Mouse (Mus musculus): Measurements from ENCODE around the gene Hdc. TPM values are rescaled to one million over a fixed set of nuclear protein-coding genes. Genes with fewer than 3 reads are reported as not detected.

Gene Hdc
- polyA plus RNA-seq (2016; fragmentation: Nextera tagmentation; extraction: Ambion mirVana), result 0.27 and 0.52 TPM in 2 replicates

- WGBS, result 79% methylated on average over 14 of the region's 14 CpGs
- H3K4me2 ChIP-seq (replicated peaks), result no peak within 1 kb of the TSS
- no peak for ATAC-seq (ENCODE audit: low FRiP score, low read depth)
- H3K4me3 ChIP-seq, result no peak within 1 kb of the TSS
- H3K4me1 ChIP-seq, result peaks cover 4% of the 10 kb centered on the region; the same call in 1 of the 2 replicates
- no peak within 1 kb of the TSS for H3K27ac ChIP-seq (replicated peaks)
- H3K9me3 ChIP-seq, result no peaks in the 10 kb centered on the region
- H3K27me3 ChIP-seq, result no peaks in the 10 kb centered on the region
- H3K9ac ChIP-seq (replicated peaks), result no peak within 1 kb of the TSS
- H3K36me3 ChIP-seq, result no peaks in the 10 kb centered on the region
These were observed at the start of gene Hdc for GRCm38 (mm10) chr2:126619249-126619704. Gene Hdc, minus strand, starts transcription at chr2:126619299.

- Histone ChIP-seq H3K27ac (replicated peaks) (no peak overlapping the region), H3K9me3 (no peaks in the 10 kb centered on the region), H3K4me1 (peaks cover 21% of the 10 kb centered on the region), H3K4me2 (replicated peaks) (no peak overlapping the region), H3K27me3 (no peaks in the 10 kb centered on the region), H3K9ac (replicated peaks) (no peak overlapping the region), H3K4me3 (no peak overlapping the region), H3K36me3 (no peaks in the 10 kb centered on the region)
- 87% methylated on average over 5 of the region's 5 CpGs for WGBS
- ATAC-seq (ENCODE audit: low FRiP score, low read depth), result no peak
These were observed 49.6 kb upstream of the Hdc start for GRCm38 (mm10) chr2:126668621-126669252.

- Histone ChIP-seq H3K4me3 (no peak overlapping the region), H3K4me2 (replicated peaks) (no peak overlapping the region), H3K9me3 (no peaks in the 10 kb centered on the region), H3K4me1 (no peaks in the 10 kb centered on the region), H3K36me3 (no peaks in the 10 kb centered on the region), H3K27me3 (no peaks in the 10 kb centered on the region), H3K27ac (replicated peaks) (no peak overlapping the region), H3K9ac (replicated peaks) (no peak overlapping the region)
- 90% methylated on average over 3 of the region's 3 CpGs for WGBS
- ATAC-seq (ENCODE audit: low FRiP score, low read depth), result no peak
These were observed 46.9 kb upstream of the Hdc start for GRCm38 (mm10) chr2:126665984-126666383.

- H3K27me3 ChIP-seq, result no peaks in the 10 kb centered on the region
- H3K36me3 ChIP-seq, result no peaks in the 10 kb centered on the region
- no peak overlapping the region for H3K27ac ChIP-seq (replicated peaks)
- H3K9ac ChIP-seq (replicated peaks), result no peak overlapping the region
- H3K4me2 ChIP-seq (replicated peaks), result no peak overlapping the region
- no peaks in the 10 kb centered on the region for H3K9me3 ChIP-seq
- H3K4me1 ChIP-seq, result no peaks in the 10 kb centered on the region
- WGBS, result 72% methylated on average over 4 of the region's 4 CpGs
- no peak overlapping the region for H3K4me3 ChIP-seq
- ATAC-seq (ENCODE audit: low FRiP score, low read depth), result no peak
These were observed 44.4 kb upstream of the Hdc start for GRCm38 (mm10) chr2:126663481-126663880.

- Histone ChIP-seq H3K4me1 (no peaks in the 10 kb centered on the region), H3K27ac (replicated peaks) (no peak overlapping the region), H3K9me3 (no peaks in the 10 kb centered on the region), H3K9ac (replicated peaks) (no peak overlapping the region), H3K4me3 (no peak overlapping the region), H3K27me3 (no peaks in the 10 kb centered on the region), H3K4me2 (replicated peaks) (no peak overlapping the region), H3K36me3 (peaks cover 44% of the 10 kb centered on the region)
- ATAC-seq (ENCODE audit: low FRiP score, low read depth), result no peak
- WGBS, result 88% methylated on average over 4 of the region's 4 CpGs
These were observed 33.8 kb upstream of the Hdc start for GRCm38 (mm10) chr2:126652929-126653328.

GRCm38 (mm10) chr2:126647762-126648161 lies 28.7 kb upstream of the Hdc start:
- WGBS, result 98% methylated on average over 3 of the region's 3 CpGs
- Histone ChIP-seq H3K27me3 (no peaks in the 10 kb centered on the region), H3K9me3 (no peaks in the 10 kb centered on the region), H3K4me1 (no peaks in the 10 kb centered on the region), H3K4me3 (no peak overlapping the region), H3K4me2 (replicated peaks) (no peak overlapping the region), H3K36me3 (peaks cover 71% of the 10 kb centered on the region), H3K27ac (replicated peaks) (no peak overlapping the region), H3K9ac (replicated peaks) (no peak overlapping the region)
- ATAC-seq (ENCODE audit: low FRiP score, low read depth), result no peak

- WGBS, result 94% methylated on average over 5 of the region's 5 CpGs
- ATAC-seq (ENCODE audit: low FRiP score, low read depth), result no peak
- H3K4me2 ChIP-seq (replicated peaks), result no peak overlapping the region
- H3K9ac ChIP-seq (replicated peaks), result no peak overlapping the region
- no peaks in the 10 kb centered on the region for H3K9me3 ChIP-seq
- no peaks in the 10 kb centered on the region for H3K27me3 ChIP-seq
- H3K27ac ChIP-seq (replicated peaks), result no peak overlapping the region
- peaks cover 73% of the 10 kb centered on the region for H3K36me3 ChIP-seq
- H3K4me1 ChIP-seq, result no peaks in the 10 kb centered on the region
- H3K4me3 ChIP-seq, result no peak overlapping the region
These were observed 27.4 kb upstream of the Hdc start for GRCm38 (mm10) chr2:126646461-126646860.

GRCm38 (mm10) chr2:126644768-126645167 lies 25.7 kb upstream of the Hdc start:
- no peak overlapping the region for H3K4me3 ChIP-seq
- no peak overlapping the region for H3K27ac ChIP-seq (replicated peaks)
- H3K4me2 ChIP-seq (replicated peaks), result no peak overlapping the region
- H3K36me3 ChIP-seq, result peaks cover 76% of the 10 kb centered on the region
- H3K27me3 ChIP-seq, result no peaks in the 10 kb centered on the region
- no peaks in the 10 kb centered on the region for H3K4me1 ChIP-seq
- WGBS, result 97% methylated on average over 1 of the region's 1 CpGs
- H3K9ac ChIP-seq (replicated peaks), result no peak overlapping the region
- H3K9me3 ChIP-seq, result 0 out of 2 replicates have a peak, but pooled peaks cover 4% of the 10 kb centered on the region
- ATAC-seq (ENCODE audit: low FRiP score, low read depth), result no peak

GRCm38 (mm10) chr2:126640298-126640697 lies 21.2 kb upstream of the Hdc start:
- Histone ChIP-seq H3K4me1 (no peaks in the 10 kb centered on the region), H3K9ac (replicated peaks) (no peak overlapping the region), H3K27ac (replicated peaks) (no peak overlapping the region), H3K4me2 (replicated peaks) (no peak overlapping the region), H3K36me3 (peaks cover 71% of the 10 kb centered on the region), H3K9me3 (0 out of 2 replicates have a peak, but pooled peaks cover 4% of the 10 kb centered on the region), H3K4me3 (no peak overlapping the region), H3K27me3 (no peaks in the 10 kb centered on the region)
- no peak for ATAC-seq (ENCODE audit: low FRiP score, low read depth)
- WGBS, result 85% methylated on average over 2 of the region's 2 CpGs

GRCm38 (mm10) chr2:126635939-126636823 lies 17.1 kb upstream of the Hdc start:
- Histone ChIP-seq H3K4me2 (replicated peaks) (no peak overlapping the region), H3K9me3 (0 out of 2 replicates have a peak, but pooled peaks cover 4% of the 10 kb centered on the region), H3K4me3 (no peak overlapping the region), H3K27me3 (no peaks in the 10 kb centered on the region), H3K4me1 (no peaks in the 10 kb centered on the region), H3K9ac (replicated peaks) (no peak overlapping the region), H3K36me3 (peaks cover 52% of the 10 kb centered on the region), H3K27ac (replicated peaks) (no peak overlapping the region)
- no peak for ATAC-seq (ENCODE audit: low FRiP score, low read depth)
- 87% methylated on average over 12 of the region's 12 CpGs for WGBS

GRCm38 (mm10) chr2:126633165-126633564 lies 14.1 kb upstream of the Hdc start:
- no peak overlapping the region for H3K9ac ChIP-seq (replicated peaks)
- peaks cover 47% of the 10 kb centered on the region for H3K36me3 ChIP-seq
- no peak overlapping the region for H3K27ac ChIP-seq (replicated peaks)
- no peaks in the 10 kb centered on the region for H3K4me1 ChIP-seq
- ATAC-seq (ENCODE audit: low FRiP score, low read depth), result no peak
- H3K9me3 ChIP-seq, result no peaks in the 10 kb centered on the region
- WGBS, result 97% methylated on average over 2 of the region's 2 CpGs
- H3K4me2 ChIP-seq (replicated peaks), result no peak overlapping the region
- H3K4me3 ChIP-seq, result no peak overlapping the region
- H3K27me3 ChIP-seq, result no peaks in the 10 kb centered on the region

GRCm38 (mm10) chr2:126628455-126628995 lies 9.4 kb upstream of the Hdc start:
- Histone ChIP-seq H3K9me3 (no peaks in the 10 kb centered on the region), H3K4me3 (no peak overlapping the region), H3K27ac (replicated peaks) (no peak overlapping the region), H3K4me1 (no peaks in the 10 kb centered on the region), H3K36me3 (peaks cover 42% of the 10 kb centered on the region), H3K9ac (replicated peaks) (no peak overlapping the region), H3K27me3 (no peaks in the 10 kb centered on the region), H3K4me2 (replicated peaks) (no peak overlapping the region)
- no peak for ATAC-seq (ENCODE audit: low FRiP score, low read depth)
- 85% methylated on average over 9 of the region's 9 CpGs for WGBS

Data from midbrain, embryonic 12.5 days (tissue).